Mouse (Mus musculus): ENCODE measurements at regions not wholly inside any gene's neighbourhood (a gene's known extent, or its start where the extent isn't known, plus 50 kb on each side); places are given as distances from the start of the nearest gene placed in this dataset.

DNA sequence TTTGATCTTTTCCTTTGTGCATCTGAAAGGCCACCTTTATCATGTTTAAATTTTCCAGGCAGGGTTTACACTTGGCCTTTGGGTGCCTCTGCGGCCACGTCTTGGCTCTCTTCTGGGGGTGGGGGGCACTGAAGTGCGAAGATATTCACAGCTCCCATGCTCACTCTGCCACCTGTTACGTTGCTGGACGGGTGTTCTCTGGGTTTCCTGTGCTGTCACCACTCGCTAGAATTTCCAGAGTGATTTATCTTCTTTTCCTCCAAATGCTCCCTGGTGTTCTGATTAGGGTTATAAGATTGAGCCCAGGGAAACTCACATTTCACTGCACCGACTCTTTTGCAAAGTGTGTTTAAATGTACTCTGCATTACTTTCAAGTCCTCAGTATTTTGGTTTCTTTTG, 404.8 kb upstream of the Mki67 start:
- TF ChIP-seq CTCF (conservative IDR thresholded peaks at IDR 0.05; ENCODE audit: insufficient read depth, insufficient read length, low read depth, low read length): no peak
- no peak for TF ChIP-seq POLR2A (IDR thresholded peaks at IDR 0.05; ENCODE audit: low read depth, low read length)
